Mouse (Mus musculus): Measurements from ENCODE around the gene Ccdc36.

GRCm38 (mm10) chr9:108389220-108389619 lies 39.1 kb downstream of the Ccdc36 start:
- TF ChIP-seq CTCF (conservative IDR thresholded peaks at IDR 0.05; ENCODE audit: insufficient read depth, insufficient read length, low read depth, low read length) (no peak), POLR2A (IDR thresholded peaks at IDR 0.05; ENCODE audit: low read depth, low read length) (no peak)
